Mouse (Mus musculus): Measurements from ENCODE around the gene Proca1.

DNA sequence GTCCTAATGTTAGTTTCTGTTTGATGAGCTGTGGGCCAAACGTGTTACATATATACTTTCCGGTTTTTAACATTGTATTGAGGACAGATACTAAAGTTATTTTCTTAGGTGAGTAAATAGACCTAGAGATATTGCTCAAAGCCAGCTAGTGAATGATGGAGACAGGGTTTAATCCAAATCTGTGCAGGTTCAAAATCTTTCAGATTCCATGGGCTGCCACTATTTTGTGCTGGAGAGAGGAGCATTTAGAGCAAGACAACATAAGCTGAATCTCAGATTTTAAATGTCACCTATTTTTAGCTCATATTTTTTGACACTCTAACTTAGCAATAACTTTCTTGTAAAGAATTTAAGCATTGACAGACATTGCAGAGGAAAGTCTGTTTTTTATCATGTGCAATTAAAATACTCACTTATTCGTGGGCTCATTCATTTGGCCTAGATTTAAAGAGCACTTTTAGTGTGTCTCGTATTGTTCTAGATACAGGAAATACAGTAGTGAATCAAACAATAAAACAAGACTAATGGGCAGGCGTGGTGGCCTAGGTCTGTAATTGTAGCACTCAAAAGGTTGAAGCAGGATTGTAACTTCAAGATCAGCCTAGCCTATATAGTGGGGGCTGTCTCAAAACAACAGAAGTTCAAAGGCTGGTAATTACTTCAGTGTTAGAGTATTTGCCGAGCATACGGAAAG lies 53.3 kb downstream of the Proca1 start:
- TF ChIP-seq CTCF (IDR thresholded peaks at IDR 0.05; ENCODE audit: low read depth) (no peak), EP300 (IDR thresholded peaks at IDR 0.05; ENCODE audit: low read depth) (no peak)

All from heart, postnatal 0 days (tissue).